Mouse (Mus musculus): ENCODE measurements around the gene Slc9a3r1.

Slc9a3r1 gene

GRCm38 (mm10) chr11:115162205-115162601 lies 938 bp upstream of the Slc9a3r1 start:
- DNase-seq (ENCODE audit: low spot score in 2 of 2) = no peak

DNA sequence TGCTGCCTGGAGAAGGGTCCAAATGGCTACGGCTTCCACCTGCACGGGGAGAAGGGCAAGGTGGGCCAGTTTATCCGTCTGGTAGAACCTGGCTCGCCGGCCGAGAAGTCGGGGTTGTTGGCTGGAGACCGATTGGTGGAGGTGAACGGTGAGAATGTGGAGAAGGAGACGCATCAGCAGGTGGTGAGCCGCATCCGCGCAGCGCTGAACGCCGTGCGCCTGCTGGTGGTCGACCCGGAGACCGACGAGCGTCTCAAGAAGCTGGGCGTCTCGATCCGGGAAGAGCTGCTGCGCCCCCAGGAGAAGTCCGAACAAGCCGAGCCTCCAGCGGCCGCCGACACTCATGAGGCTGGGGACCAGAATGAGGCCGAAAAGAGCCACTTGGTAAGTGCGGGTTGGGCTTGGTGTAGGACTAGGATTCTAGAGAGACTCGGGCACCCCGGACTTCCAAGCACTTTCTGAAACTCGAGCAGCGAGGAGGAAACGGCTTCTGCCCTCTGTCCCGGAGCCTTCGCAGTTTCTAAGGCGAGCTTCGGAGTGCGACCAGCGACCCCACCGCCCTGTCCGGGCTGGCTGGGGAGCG lies 518 bp downstream of the Slc9a3r1 start:
- DNase-seq (ENCODE audit: low spot score in 2 of 2) = no peak

GRCm38 (mm10) chr11:115164341-115164975 lies 1.3 kb downstream of the Slc9a3r1 start:
- DNase-seq (ENCODE audit: low spot score in 2 of 2) = no peak

DNA sequence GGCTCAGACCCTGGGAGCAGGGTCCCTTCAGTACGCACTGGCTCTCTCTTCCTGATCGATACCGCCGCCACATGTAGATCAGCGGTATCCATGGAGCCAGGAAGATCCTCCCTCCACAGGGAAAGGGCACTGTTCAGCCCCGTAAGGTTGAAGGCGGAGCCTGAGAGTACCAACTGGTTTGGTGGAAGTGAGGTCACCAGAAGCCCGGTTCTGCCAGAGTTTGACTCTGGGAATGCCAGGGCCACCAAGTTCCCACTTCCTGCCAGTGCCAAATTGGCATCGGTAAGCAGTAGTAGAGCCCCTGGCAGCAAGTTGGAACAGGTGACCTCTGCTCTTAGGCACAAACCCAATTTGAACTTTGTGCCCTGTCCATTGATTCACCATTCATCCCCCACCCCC lies 1.8 kb downstream of the Slc9a3r1 start:
- DNase-seq (ENCODE audit: low spot score in 2 of 2) = no peak

GRCm38 (mm10) chr11:115166776-115167175 lies 3.6 kb downstream of the Slc9a3r1 start:
- DNase-seq (ENCODE audit: low spot score in 2 of 2) = no peak

GRCm38 (mm10) chr11:115167631-115168249 lies 4.6 kb downstream of the Slc9a3r1 start:
- DNase-seq (ENCODE audit: low spot score in 2 of 2) = no peak

- DNase-seq (ENCODE audit: low spot score in 2 of 2) = no peak
Observed at GRCm38 (mm10) chr11:115169430-115169829, 6.3 kb downstream of the Slc9a3r1 start.

GRCm38 (mm10) chr11:115171125-115171524 lies 8.0 kb downstream of the Slc9a3r1 start:
- no peak for DNase-seq (ENCODE audit: low spot score in 2 of 2)

- peak in 1 of 2 experiments; percentile 48 for DNase-seq (ENCODE audit: low spot score in 2 of 2)
Observed at GRCm38 (mm10) chr11:115172825-115173287, 9.7 kb downstream of the Slc9a3r1 start.

- no peak for DNase-seq (ENCODE audit: low spot score in 2 of 2)
Observed at GRCm38 (mm10) chr11:115173549-115174339, 10.6 kb downstream of the Slc9a3r1 start.

DNA sequence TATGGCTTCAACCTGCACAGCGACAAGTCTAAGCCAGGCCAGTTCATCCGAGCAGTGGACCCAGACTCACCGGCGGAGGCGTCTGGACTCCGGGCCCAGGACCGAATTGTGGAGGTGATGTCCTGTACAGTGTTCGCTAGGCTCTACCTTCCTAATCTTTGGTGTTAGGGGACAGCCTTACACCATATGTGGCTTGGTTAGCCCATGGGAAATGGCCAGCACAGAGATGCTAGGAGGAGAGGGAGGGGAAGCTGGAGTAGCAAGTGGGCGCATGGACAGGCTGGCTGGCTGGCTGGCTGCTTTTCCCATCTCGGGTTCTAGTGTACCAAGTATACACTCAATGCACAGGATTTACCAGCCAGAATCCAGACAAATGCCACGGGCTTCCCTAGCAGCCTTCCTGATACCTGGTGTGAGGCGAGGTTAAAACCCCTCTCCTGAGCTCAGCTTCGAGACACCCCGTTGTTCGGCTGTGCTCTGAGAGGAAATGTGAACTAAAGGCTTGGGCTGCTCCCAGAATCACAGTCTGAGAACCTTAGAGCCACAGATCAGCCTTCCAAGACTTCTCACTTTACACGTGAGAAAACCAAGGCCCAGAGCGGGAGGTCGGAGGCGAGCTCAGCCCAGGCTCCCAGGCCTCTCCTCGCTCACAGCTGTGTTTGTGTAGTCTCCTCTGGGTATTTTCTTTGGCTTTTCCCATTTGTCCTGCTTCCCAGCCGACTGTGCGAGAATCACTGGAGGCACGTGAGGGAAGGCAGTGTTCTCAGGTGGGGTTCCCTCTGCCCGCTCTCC lies 13.5 kb downstream of the Slc9a3r1 start:
- DNase-seq (ENCODE audit: low spot score in 2 of 2) = peak in 1 of 2 experiments; percentile 56

- no peak for DNase-seq (ENCODE audit: low spot score in 2 of 2)
Observed at GRCm38 (mm10) chr11:115177559-115178195, 14.5 kb downstream of the Slc9a3r1 start.

- DNase-seq (ENCODE audit: low spot score in 2 of 2) = no peak
Observed at GRCm38 (mm10) chr11:115178766-115179165, 15.6 kb downstream of the Slc9a3r1 start.

GRCm38 (mm10) chr11:115179191-115179590 lies 16.1 kb downstream of the Slc9a3r1 start:
- DNase-seq (ENCODE audit: low spot score in 2 of 2) = no peak

DNA sequence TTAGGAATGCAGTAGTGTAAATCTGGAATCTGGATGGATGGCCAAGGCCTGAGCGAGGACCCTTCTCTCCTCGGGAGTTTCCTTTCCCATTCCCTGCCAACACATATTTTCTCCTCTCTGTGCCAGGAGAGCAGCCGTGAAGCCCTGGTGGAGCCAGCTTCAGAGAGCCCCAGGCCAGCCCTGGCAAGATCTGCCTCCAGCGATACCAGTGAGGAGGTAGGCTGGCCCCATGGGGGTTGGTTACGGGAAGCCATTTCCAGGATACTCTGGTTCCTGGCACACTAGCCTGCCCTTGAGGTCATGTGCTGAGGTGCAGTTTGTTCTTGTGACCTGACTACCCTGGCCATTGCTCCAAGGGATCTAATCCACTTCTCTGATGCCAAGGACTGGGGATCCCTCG lies 16.7 kb downstream of the Slc9a3r1 start:
- no peak for DNase-seq (ENCODE audit: low spot score in 2 of 2)

DNA sequence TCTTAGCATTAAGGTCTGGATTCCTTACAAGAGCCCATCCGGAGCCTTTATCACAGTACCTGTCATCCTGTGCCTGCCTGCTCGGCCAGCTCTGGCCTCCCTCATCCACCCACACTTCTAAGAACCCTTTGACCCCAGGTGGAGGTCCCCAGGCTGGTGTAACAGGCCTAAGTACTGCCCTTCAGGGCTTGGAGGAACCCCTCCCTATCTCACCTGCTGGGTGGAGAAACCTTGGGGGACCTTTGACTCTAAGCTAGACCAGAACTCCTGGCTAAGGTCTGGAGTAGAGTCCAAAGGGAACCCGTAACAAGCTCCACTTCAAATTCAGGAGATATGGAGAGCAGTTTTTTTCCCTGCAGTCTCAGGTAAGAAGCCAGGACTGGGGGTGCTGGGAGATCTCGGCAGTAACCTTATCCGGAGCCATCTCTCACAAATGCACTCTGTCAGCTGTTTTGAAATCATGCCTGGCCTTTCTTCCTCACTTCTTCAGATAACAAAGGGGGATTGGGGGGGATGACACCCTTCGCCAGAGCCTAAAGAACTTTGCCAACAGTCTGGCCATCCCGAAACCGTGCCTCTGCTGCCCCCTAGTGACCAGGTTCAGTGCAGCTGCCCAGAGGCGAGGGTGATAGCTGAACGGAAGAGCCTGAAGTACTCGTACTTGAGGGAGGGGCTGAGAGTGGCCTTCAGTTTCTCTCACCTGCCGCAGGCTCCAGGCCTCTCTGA lies 18.9 kb downstream of the Slc9a3r1 start:
- peak in 1 of 2 experiments; percentile 72 for DNase-seq (ENCODE audit: low spot score in 2 of 2)

DNA sequence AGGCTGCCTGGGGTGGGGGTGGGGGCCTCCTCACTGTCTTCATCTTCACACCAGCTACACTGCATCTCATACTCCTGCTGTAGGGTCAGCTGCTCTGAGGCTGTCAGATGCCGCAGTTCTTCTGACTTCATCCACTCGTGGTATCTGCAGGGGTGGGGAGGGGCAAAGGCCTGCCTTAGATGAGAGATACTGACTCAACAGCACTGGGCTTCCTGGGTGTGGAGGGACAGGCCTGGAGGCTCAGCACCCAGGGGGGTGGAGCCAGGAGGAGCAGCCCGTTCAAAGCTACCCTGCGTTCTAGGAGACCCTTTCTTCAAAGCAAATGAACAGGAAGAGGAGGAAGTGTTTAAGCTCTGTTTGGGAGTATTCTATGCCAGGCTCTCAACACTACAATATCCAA lies 21.8 kb downstream of the Slc9a3r1 start:
- DNase-seq (ENCODE audit: low spot score in 2 of 2) = no peak

GRCm38 (mm10) chr11:115187224-115187639 lies 24.1 kb downstream of the Slc9a3r1 start, which contains the start of gene Tmem104:
TSS of gene Tmem104 (plus strand) at chr11:115187487.
- DNase-seq (ENCODE audit: low spot score in 2 of 2) = peak; percentile 99

DNA sequence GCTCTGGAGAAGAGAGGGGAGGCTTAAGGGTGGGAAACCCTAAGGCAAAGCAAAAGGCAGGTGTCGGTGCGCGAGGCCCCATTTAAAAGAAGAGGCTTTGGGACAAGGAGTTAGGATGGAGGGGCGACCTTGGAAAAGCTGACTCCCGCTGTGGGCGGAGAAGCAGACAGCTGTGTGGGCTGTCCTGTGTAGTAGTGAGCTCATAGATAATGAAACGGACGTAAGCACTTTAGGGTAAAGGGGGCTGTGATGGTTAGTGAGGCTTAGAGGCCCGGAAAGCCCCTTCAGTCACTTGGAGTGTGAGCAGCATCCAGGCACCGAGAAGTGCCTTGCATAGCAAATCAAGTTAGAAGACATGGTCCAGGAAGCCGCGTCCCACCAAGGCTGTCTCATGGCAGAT lies 24.6 kb downstream of the Slc9a3r1 start, which contains the start of gene Nat9:
TSS of gene Nat9 (minus strand) at position 167 of the 400 bp plus-strand sequence.
- DNase-seq (ENCODE audit: low spot score in 2 of 2) = no peak

All from heart, adult 9 months (tissue).